Mouse (Mus musculus) midbrain, embryonic 12.5 days (tissue): ENCODE measurements at regions not wholly inside any gene's neighbourhood (a gene's known extent, or its start where the extent isn't known, plus 50 kb on each side); places are given as distances from the start of the nearest gene placed in this dataset.
"Not testable (repeated sequence)": the region's sequence is repeated elsewhere in the genome, so short reads cannot be mapped to it uniquely, and the experiment has no call there.

ENCODE experiments used
- ATAC-seq: fragments of 200-750 bp; cut with Nextera tagmentation; 2 replicates; pipeline ENCODE4 v1.8.0; 2017; ENCODE audit warnings: low read depth, moderate TSS enrichment, moderate library complexity; ENCODE audit not compliant: low FRiP score
- H3K27ac ChIP-seq: fragments of 300-500 bp; sonication (generic); replicated peaks from 2 replicates; pipeline ENCODE4 v1.5.1; 2016; ENCODE audit warnings: mild to moderate bottlenecking
- H3K27me3 ChIP-seq: fragments of 300-500 bp; sonication (generic); 2 replicates; pipeline ENCODE4 v1.6.1; 2016; ENCODE audit warnings: mild to moderate bottlenecking
- H3K36me3 ChIP-seq: fragments of 300-500 bp; sonication (generic); 2 replicates; pipeline ENCODE4 v1.6.1; 2016
- H3K4me1 ChIP-seq: fragments of 300-500 bp; sonication (generic); 2 replicates; pipeline ENCODE4 v1.6.1; 2016
- H3K4me2 ChIP-seq: fragments of 300-500 bp; sonication (generic); replicated peaks from 2 replicates; pipeline ENCODE4 v1.6.1; 2016; ENCODE audit warnings: mild to moderate bottlenecking, moderate library complexity
- H3K4me3 ChIP-seq: fragments of 300-500 bp; sonication (generic); 2 replicates; pipeline ENCODE4 v1.5.1; 2016; ENCODE audit warnings: mild to moderate bottlenecking
- H3K9ac ChIP-seq: fragments of 300-500 bp; sonication (generic); replicated peaks from 2 replicates; pipeline ENCODE4 v1.6.1; 2016; ENCODE audit warnings: mild to moderate bottlenecking, moderate library complexity
- H3K9me3 ChIP-seq: fragments of 300-500 bp; sonication (generic); 2 replicates; pipeline ENCODE4 v1.6.1; 2016; ENCODE audit warnings: mild to moderate bottlenecking
- WGBS: fragments of 180-500 bp; shearing (Covaris S2); methylation state at CpG from one replicate; pipeline ENCODE4 v1.1.7; 2016; 5-methylcytosine and 5-hydroxymethylcytosine counted together

GRCm38 (mm10) chr4:67141896-67142295 is 314.5 kb downstream of the Tlr4 start:
- Histone ChIP-seq H3K4me2 (no peak overlapping the region), H3K9ac (no peak overlapping the region), H3K27me3 (no peaks in the 10 kb centered on the region), H3K4me1 (no peaks in the 10 kb centered on the region), H3K9me3 (no peaks in the 10 kb centered on the region), H3K27ac (no peak overlapping the region), H3K4me3 (no peak overlapping the region), H3K36me3 (no peaks in the 10 kb centered on the region)
- no peak for ATAC-seq
- WGBS: 90% methylated on average over 2 of the region's 2 CpGs

- no peak overlapping the region for H3K4me3 ChIP-seq
- H3K36me3 ChIP-seq: no peaks in the 10 kb centered on the region
- no peaks in the 10 kb centered on the region for H3K9me3 ChIP-seq
- H3K4me1 ChIP-seq: no peaks in the 10 kb centered on the region
- no peak overlapping the region for H3K4me2 ChIP-seq
- WGBS: 70% methylated on average over 2 of the region's 2 CpGs
- no peak for ATAC-seq
- H3K27ac ChIP-seq: no peak overlapping the region
- H3K9ac ChIP-seq: no peak overlapping the region
- no peaks in the 10 kb centered on the region for H3K27me3 ChIP-seq
Observed at GRCm38 (mm10) chr4:67148521-67148920, 321.1 kb downstream of the Tlr4 start.

- no peak overlapping the region for H3K4me2 ChIP-seq
- H3K27ac ChIP-seq: no peak overlapping the region
- H3K4me1 ChIP-seq: no peaks in the 10 kb centered on the region
- H3K36me3 ChIP-seq: no peaks in the 10 kb centered on the region
- no peak overlapping the region for H3K9ac ChIP-seq
- ATAC-seq: no peak
- H3K9me3 ChIP-seq: no peaks in the 10 kb centered on the region
- H3K4me3 ChIP-seq: no peak overlapping the region
- no peaks in the 10 kb centered on the region for H3K27me3 ChIP-seq
- WGBS: 88% methylated on average over 3 of the region's 3 CpGs
Observed at GRCm38 (mm10) chr4:67162673-67163072, 335.3 kb downstream of the Tlr4 start.

GRCm38 (mm10) chr4:67167720-67168119 is 340.3 kb downstream of the Tlr4 start:
- Histone ChIP-seq H3K4me3 (no peak overlapping the region), H3K36me3 (no peaks in the 10 kb centered on the region), H3K27me3 (no peaks in the 10 kb centered on the region), H3K27ac (no peak overlapping the region), H3K9me3 (no peaks in the 10 kb centered on the region), H3K4me2 (no peak overlapping the region), H3K9ac (no peak overlapping the region), H3K4me1 (0 out of 2 replicates have a peak, but pooled peaks cover 2% of the 10 kb centered on the region)
- ATAC-seq: no peak
- WGBS: 74% methylated on average over 5 of the region's 5 CpGs

GRCm38 (mm10) chr4:67187725-67188510 is 360.5 kb downstream of the Tlr4 start:
- Histone ChIP-seq H3K27ac (no peak overlapping the region), H3K9ac (no peak overlapping the region), H3K36me3 (no peaks in the 10 kb centered on the region), H3K4me3 (no peak overlapping the region), H3K4me2 (no peak overlapping the region), H3K27me3 (no peaks in the 10 kb centered on the region), H3K9me3 (no peaks in the 10 kb centered on the region), H3K4me1 (no peaks in the 10 kb centered on the region)
- 66% methylated on average over 2 of the region's 2 CpGs for WGBS
- no peak for ATAC-seq

GRCm38 (mm10) chr4:67190536-67190935 is 363.2 kb downstream of the Tlr4 start:
- no peak for ATAC-seq
- Histone ChIP-seq H3K9me3 (no peaks in the 10 kb centered on the region), H3K4me1 (no peaks in the 10 kb centered on the region), H3K27ac (no peak overlapping the region), H3K4me2 (no peak overlapping the region), H3K36me3 (no peaks in the 10 kb centered on the region), H3K4me3 (no peak overlapping the region), H3K9ac (no peak overlapping the region), H3K27me3 (no peaks in the 10 kb centered on the region)

- Histone ChIP-seq H3K4me2 (no peak overlapping the region), H3K4me3 (no peak overlapping the region), H3K9ac (no peak overlapping the region), H3K9me3 (no peaks in the 10 kb centered on the region), H3K27me3 (no peaks in the 10 kb centered on the region), H3K4me1 (no peaks in the 10 kb centered on the region), H3K27ac (no peak overlapping the region), H3K36me3 (no peaks in the 10 kb centered on the region)
- WGBS: 79% methylated on average over 4 of the region's 4 CpGs
- ATAC-seq: no peak
Observed at GRCm38 (mm10) chr4:67194425-67194824, 367.0 kb downstream of the Tlr4 start.

- H3K4me3 ChIP-seq: no peak overlapping the region
- no peak overlapping the region for H3K27ac ChIP-seq
- H3K36me3 ChIP-seq: no peaks in the 10 kb centered on the region
- H3K4me2 ChIP-seq: no peak overlapping the region
- no peaks in the 10 kb centered on the region for H3K27me3 ChIP-seq
- 85% methylated on average over 5 of the region's 5 CpGs for WGBS
- H3K9me3 ChIP-seq: no peaks in the 10 kb centered on the region
- H3K4me1 ChIP-seq: no peaks in the 10 kb centered on the region
- H3K9ac ChIP-seq: no peak overlapping the region
- ATAC-seq: no peak
Observed at GRCm38 (mm10) chr4:67196907-67197306, 369.5 kb downstream of the Tlr4 start.

- not testable (repeated sequence) for H3K9me3 ChIP-seq, H3K27ac ChIP-seq, H3K27me3 ChIP-seq, H3K9ac ChIP-seq, H3K4me2 ChIP-seq, H3K4me3 ChIP-seq, H3K4me1 ChIP-seq, H3K36me3 ChIP-seq, ATAC-seq
Observed at GRCm38 (mm10) chr4:67208406-67208805, 381.0 kb downstream of the Tlr4 start.

- 59% methylated on average over 1 of the region's 1 CpGs for WGBS
- ATAC-seq: no peak
Observed at GRCm38 (mm10) chr4:67213363-67213762, 386.0 kb downstream of the Tlr4 start.

GRCm38 (mm10) chr4:67224533-67224932 is 397.1 kb downstream of the Tlr4 start:
- Histone ChIP-seq H3K27ac (no peak overlapping the region), H3K9ac (no peak overlapping the region), H3K4me2 (no peak overlapping the region), H3K36me3 (no peaks in the 10 kb centered on the region), H3K9me3 (no peaks in the 10 kb centered on the region), H3K4me3 (no peak overlapping the region), H3K27me3 (no peaks in the 10 kb centered on the region), H3K4me1 (no peaks in the 10 kb centered on the region)
- ATAC-seq: no peak

More at GRCm38 (mm10) chr4:67213363-67213762, 386.0 kb downstream of the Tlr4 start:
- H3K9me3 ChIP-seq: no peaks in the 10 kb centered on the region
- H3K4me3 ChIP-seq: no peak overlapping the region
- no peak overlapping the region for H3K27ac ChIP-seq
- no peak overlapping the region for H3K4me2 ChIP-seq
- H3K9ac ChIP-seq: no peak overlapping the region
- no peaks in the 10 kb centered on the region for H3K4me1 ChIP-seq
- no peaks in the 10 kb centered on the region for H3K36me3 ChIP-seq
- H3K27me3 ChIP-seq: no peaks in the 10 kb centered on the region

- no peaks in the 10 kb centered on the region for H3K9me3 ChIP-seq
- no peak overlapping the region for H3K27ac ChIP-seq
- no peaks in the 10 kb centered on the region for H3K36me3 ChIP-seq
- no peaks in the 10 kb centered on the region for H3K4me1 ChIP-seq
- 68% methylated on average over 3 of the region's 3 CpGs for WGBS
- ATAC-seq: no peak
- H3K27me3 ChIP-seq: no peaks in the 10 kb centered on the region
- H3K9ac ChIP-seq: no peak overlapping the region
- no peak overlapping the region for H3K4me3 ChIP-seq
- H3K4me2 ChIP-seq: no peak overlapping the region
Observed at GRCm38 (mm10) chr4:67229214-67229613, 401.8 kb downstream of the Tlr4 start.

- no peaks in the 10 kb centered on the region for H3K4me1 ChIP-seq
- no peaks in the 10 kb centered on the region for H3K9me3 ChIP-seq
- no peak for ATAC-seq
- no peak overlapping the region for H3K4me2 ChIP-seq
- no peak overlapping the region for H3K9ac ChIP-seq
- no peak overlapping the region for H3K4me3 ChIP-seq
- H3K27me3 ChIP-seq: no peaks in the 10 kb centered on the region
- no peak overlapping the region for H3K27ac ChIP-seq
- H3K36me3 ChIP-seq: no peaks in the 10 kb centered on the region
- 92% methylated on average over 4 of the region's 4 CpGs for WGBS
Observed at GRCm38 (mm10) chr4:67273553-67273952, 446.2 kb downstream of the Tlr4 start.
